Mouse (Mus musculus) forebrain, embryonic 12.5 days (tissue): ENCODE results near the gene Mrps5. TPM values are rescaled to one million over a fixed set of nuclear protein-coding genes. Genes with fewer than 3 reads are reported as not detected.

Experiments
- ATAC-seq: fragments of 200-750 bp; cut with Nextera tagmentation; 2 replicates; pipeline ENCODE4 v1.8.0; 2017; ENCODE audit warnings: moderate TSS enrichment; ENCODE audit not compliant: low FRiP score
- H3K27ac ChIP-seq: fragments of 300-500 bp; sonication (generic); 2 replicates; pipeline ENCODE4 v1.5.1; 2016; ENCODE audit warnings: mild to moderate bottlenecking
- H3K27me3 ChIP-seq: fragments of 300-500 bp; sonication (generic); 2 replicates; pipeline ENCODE4 v1.6.1; 2016; ENCODE audit warnings: mild to moderate bottlenecking
- H3K36me3 ChIP-seq: fragments of 300-500 bp; sonication (generic); replicated peaks from 2 replicates; pipeline ENCODE4 v1.6.1; 2016; ENCODE audit warnings: mild to moderate bottlenecking
- H3K4me1 ChIP-seq: fragments of 300-500 bp; sonication (generic); 2 replicates; pipeline ENCODE4 v1.6.1; 2016
- H3K4me2 ChIP-seq: fragments of 300-500 bp; sonication (generic); 2 replicates; pipeline ENCODE4 v1.6.1; 2016; ENCODE audit warnings: mild to moderate bottlenecking, moderate library complexity
- H3K4me3 ChIP-seq: fragments of 300-500 bp; sonication (generic); replicated peaks from 2 replicates; pipeline ENCODE4 v1.5.1; 2016; ENCODE audit warnings: mild to moderate bottlenecking
- H3K9ac ChIP-seq: fragments of 300-500 bp; sonication (generic); 2 replicates; pipeline ENCODE4 v1.6.1; 2016; ENCODE audit warnings: mild to moderate bottlenecking
- H3K9me3 ChIP-seq: fragments of 300-500 bp; sonication (generic); 2 replicates; pipeline ENCODE4 v1.6.1; 2016
- WGBS: fragments of 180-500 bp; shearing (Covaris S2); methylation state at CpG from one replicate; pipeline ENCODE4 v1.1.7; 2016; 5-methylcytosine and 5-hydroxymethylcytosine counted together
- polyA plus RNA-seq: library from polyadenylated mRNA; unstranded; fragments of >200 nt; fragmentation: Nextera tagmentation; extraction: Ambion mirVana; gene quantifications from 2 replicates; pipeline ENCODE4 v1.2.1, GENCODE M21; 2016

Gene Mrps5
- polyA plus RNA-seq, 1 experiment from 2014 or later: 175 TPM

DNA sequence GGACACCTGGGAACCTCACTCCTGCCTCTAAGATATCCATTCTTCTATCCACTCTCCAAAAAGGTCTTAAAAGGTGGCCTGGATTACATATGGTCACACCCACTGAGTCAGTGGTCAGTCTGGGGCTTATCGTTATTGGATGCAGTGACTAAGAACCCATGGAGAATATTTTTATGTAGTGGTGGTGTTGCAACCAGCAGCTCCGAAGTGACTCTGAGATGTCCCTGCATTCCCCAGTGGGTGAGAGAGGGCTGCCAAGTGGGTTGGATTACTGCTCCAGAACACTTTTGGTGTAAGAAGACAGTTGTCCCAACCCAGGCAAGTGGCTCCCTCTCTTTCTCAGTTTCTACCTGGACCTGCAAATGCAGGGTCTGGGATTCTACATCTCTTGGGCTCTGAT, 65.8 kb downstream of the Mrps5 start:
- Histone ChIP-seq H3K4me2 (no peak overlapping the region), H3K9ac (no peak overlapping the region), H3K9me3 (no peaks in the 10 kb centered on the region), H3K36me3 (no peaks in the 10 kb centered on the region), H3K4me1 (peaks cover 12% of the 10 kb centered on the region), H3K27ac (no peak overlapping the region), H3K27me3 (peaks cover 65% of the 10 kb centered on the region), H3K4me3 (no peak overlapping the region)
- 89% methylated on average over 2 of the region's 2 CpGs for WGBS
- no peak for ATAC-seq

DNA sequence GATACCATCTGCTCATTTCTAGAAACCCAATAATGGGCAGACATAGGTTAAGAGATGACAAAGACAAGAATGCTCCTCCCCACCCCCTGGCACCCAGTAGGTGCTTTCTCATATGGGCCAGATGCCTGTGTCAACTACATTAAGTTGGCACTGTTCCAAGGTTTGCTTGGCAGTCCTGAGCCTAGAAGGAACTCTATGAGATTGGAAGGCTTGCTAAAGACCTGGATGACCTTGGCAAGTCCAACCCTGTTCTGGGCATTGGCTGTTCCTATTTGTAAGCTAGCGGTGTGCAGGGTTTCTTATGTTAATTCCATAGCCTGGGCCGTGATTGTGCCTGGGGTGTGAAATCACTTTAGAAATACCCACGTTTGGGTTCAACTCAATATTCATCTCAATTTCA, 67.8 kb downstream of the Mrps5 start:
- no peaks in the 10 kb centered on the region for H3K36me3 ChIP-seq
- H3K4me1 ChIP-seq: peaks cover 12% of the 10 kb centered on the region
- H3K4me2 ChIP-seq: no peak overlapping the region
- H3K4me3 ChIP-seq: no peak overlapping the region
- no peaks in the 10 kb centered on the region for H3K9me3 ChIP-seq
- no peak overlapping the region for H3K27ac ChIP-seq
- no peak for ATAC-seq
- WGBS: 60% methylated on average over 3 of the region's 3 CpGs
- H3K9ac ChIP-seq: no peak overlapping the region
- peaks cover 77% of the 10 kb centered on the region for H3K27me3 ChIP-seq

DNA sequence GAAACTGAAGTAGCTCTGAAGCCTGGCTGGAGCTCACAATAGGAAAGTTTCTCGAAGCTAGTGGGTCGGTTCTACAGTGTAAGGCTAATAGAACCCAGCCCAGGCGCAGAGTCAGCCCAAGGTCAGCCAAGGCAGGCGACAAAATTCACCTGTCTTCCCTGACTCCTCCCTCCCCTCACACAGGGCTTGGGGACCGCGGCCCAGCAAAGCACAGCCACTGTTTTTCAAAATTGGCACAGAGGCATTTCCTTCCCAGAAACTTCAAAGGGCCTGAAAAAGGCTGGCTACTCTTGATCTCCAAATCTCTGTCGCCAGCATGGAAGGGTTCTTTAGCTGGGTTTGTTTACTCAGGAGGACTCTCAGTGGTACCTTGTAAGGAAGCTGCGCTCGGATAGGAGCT, 68.4 kb downstream of the Mrps5 start:
- peaks cover 80% of the 10 kb centered on the region for H3K27me3 ChIP-seq
- no peak for ATAC-seq
- H3K36me3 ChIP-seq: no peaks in the 10 kb centered on the region
- no peaks in the 10 kb centered on the region for H3K9me3 ChIP-seq
- H3K4me2 ChIP-seq: peak overlapping the region; percentile 71; the same call in 1 of the 2 replicates
- H3K4me3 ChIP-seq: no peak overlapping the region
- H3K9ac ChIP-seq: no peak overlapping the region
- WGBS: 5% methylated on average over 9 of the region's 9 CpGs
- no peak overlapping the region for H3K27ac ChIP-seq
- peaks cover 12% of the 10 kb centered on the region for H3K4me1 ChIP-seq

DNA sequence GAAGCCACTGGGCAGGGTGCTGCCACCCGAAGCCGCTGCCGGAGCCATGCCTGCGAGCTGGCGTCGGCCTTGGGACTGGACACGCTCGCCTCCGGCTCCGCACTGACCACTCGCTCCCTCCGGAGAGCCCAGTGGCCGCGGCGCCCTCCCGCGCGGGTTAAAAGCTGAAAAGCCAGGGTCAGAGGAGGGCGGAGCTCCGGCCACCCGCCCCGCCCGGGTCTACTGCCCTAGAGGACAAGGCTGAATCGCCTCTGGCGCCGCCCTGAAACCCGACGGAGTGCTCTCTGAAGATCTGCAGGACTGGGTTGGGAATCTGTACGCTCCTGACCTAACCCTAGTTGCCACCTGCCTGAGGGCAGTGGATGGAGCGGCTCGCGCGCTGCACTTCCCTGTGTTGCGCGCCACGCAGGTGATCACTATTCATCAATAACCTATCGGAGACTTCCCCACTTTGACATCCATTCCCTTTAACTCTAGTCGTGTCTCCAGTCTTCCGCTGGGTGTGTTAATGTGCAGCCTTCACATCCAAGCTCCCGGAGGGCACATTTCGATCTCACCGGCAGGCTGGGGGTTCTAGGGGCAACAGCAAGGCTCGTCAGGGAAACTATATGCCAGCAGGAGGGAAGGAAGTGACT, 69.2 kb downstream of the Mrps5 start, which contains the start of gene Mal:
Gene Mal (minus strand): TSS at position 610 of the 635 bp plus-strand sequence.
- H3K27me3 ChIP-seq: peaks cover 81% of the 10 kb centered on the region
- H3K9ac ChIP-seq: no peak within 1 kb of the TSS
- H3K4me2 ChIP-seq: peak within 1 kb of the TSS; percentile 71
- H3K4me1 ChIP-seq: peaks cover 12% of the 10 kb centered on the region
- no peak for ATAC-seq
- under 1% methylated on average over 43 of the region's 43 CpGs for WGBS
- H3K9me3 ChIP-seq: no peaks in the 10 kb centered on the region
- H3K4me3 ChIP-seq: peak within 1 kb of the TSS; percentile 39
- H3K36me3 ChIP-seq: no peaks in the 10 kb centered on the region
- H3K27ac ChIP-seq: no peak within 1 kb of the TSS

Other genes with a start within 250 kb of the Mrps5 start
- gene Astl, start 248.6 kb upstream of the Mrps5 start, polyA plus RNA-seq: not detected in 2 replicates
- 1.5 and 1.9 TPM in 2 replicates for gene Adra2b, start 224.0 kb upstream of the Mrps5 start, polyA plus RNA-seq
- 0.14 and 0.22 TPM in 2 replicates for gene Gpat2, start 162.0 kb upstream of the Mrps5 start, polyA plus RNA-seq
- gene Fahd2a, start 142.7 kb upstream of the Mrps5 start, polyA plus RNA-seq: 24.9 and 25.4 TPM in 2 replicates
- gene Kcnip3, start 65.1 kb upstream of the Mrps5 start, polyA plus RNA-seq: 3.8 and 4.6 TPM in 2 replicates
- gene Prom2, start 45.8 kb upstream of the Mrps5 start, polyA plus RNA-seq: 0.26 and 0.41 TPM in 2 replicates
- gene Zfp661, start 128 bp upstream of the Mrps5 start, polyA plus RNA-seq: 8.0 and 8.4 TPM in 2 replicates
- 0.54 and 0.73 TPM in 2 replicates for gene Mal, start 69.5 kb downstream of the Mrps5 start, polyA plus RNA-seq
- gene Mall, start 142.7 kb downstream of the Mrps5 start, polyA plus RNA-seq: 0.66 and 0.67 TPM in 2 replicates
- gene Nphp1, start 201.7 kb downstream of the Mrps5 start, polyA plus RNA-seq: 35.9 and 40.5 TPM in 2 replicates
- 30.8 and 31.5 TPM in 2 replicates for gene Mtln, start 205.3 kb downstream of the Mrps5 start, polyA plus RNA-seq
- gene Bub1, start 244.6 kb downstream of the Mrps5 start, polyA plus RNA-seq: 75.3 and 83.4 TPM in 2 replicates